Mouse (Mus musculus) cerebellum, postnatal 36 days (tissue): ENCODE measurements around the gene Abhd15.
A peak's percentile ranks its signal among the peaks of the same experiment; 100 is the strongest.
"Not testable (repeated sequence)": the region's sequence is repeated elsewhere in the genome, so short reads cannot be mapped to it uniquely, and the experiment has no call there.

Experiments
- DNase-seq, 2 experiments: peaks; one replicate each; pipeline ENCODE4 v3.0.0; 2021 to 2022; ENCODE audit warnings: mixed read lengths in 2 of 2

The Abhd15 gene

GRCm38 (mm10) chr11:77512891-77513810, 1.8 kb upstream of the Abhd15 start:
- DNase-seq = peak; percentile 72 to 85

DNA sequence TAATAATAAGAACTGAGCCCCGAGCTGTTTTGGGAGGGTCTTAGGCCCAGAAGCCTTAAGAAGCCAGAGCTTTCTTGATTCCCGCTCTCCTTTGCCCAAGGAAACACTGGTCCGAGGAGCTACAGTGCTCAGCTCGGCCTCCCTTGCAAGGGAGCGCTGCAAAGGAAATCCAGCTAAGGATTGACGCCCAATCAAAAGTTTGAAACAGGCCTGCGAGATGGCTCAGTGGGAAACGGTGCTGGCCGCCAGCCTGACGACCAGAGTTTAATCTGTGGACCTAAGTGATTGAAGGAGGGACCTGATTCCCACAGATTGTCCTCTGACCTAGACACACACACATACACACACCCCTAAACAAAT, 1.1 kb upstream of the Abhd15 start:
- no peak for DNase-seq

DNA sequence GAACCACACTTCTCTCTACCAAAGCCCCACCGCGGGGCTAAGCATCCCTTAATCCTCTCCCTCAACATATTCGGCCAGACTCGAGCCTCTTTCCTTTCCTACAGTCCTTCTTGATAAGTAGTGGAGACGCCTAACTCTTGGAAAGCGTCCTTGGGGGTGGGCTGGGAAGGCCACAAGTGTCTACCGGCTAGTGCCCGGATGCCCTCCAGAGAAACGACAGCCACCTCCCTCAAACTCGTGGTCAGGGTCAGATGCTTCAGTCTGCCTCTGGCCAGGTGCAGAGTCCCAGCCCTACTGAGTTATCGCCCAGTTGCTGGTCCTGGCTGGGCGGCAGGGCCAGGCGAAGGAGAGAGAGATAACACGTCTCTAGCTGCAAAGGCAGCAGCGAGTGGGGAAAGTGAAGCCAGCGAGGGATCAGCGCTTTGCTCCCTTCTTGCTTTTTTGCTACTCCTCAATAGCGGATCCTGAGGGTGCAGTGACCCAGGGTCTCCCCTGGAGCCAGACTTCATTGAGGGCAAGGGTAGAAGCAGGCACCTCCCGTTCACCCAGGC, 565 bp upstream of the Abhd15 start:
- no peak for DNase-seq

DNA sequence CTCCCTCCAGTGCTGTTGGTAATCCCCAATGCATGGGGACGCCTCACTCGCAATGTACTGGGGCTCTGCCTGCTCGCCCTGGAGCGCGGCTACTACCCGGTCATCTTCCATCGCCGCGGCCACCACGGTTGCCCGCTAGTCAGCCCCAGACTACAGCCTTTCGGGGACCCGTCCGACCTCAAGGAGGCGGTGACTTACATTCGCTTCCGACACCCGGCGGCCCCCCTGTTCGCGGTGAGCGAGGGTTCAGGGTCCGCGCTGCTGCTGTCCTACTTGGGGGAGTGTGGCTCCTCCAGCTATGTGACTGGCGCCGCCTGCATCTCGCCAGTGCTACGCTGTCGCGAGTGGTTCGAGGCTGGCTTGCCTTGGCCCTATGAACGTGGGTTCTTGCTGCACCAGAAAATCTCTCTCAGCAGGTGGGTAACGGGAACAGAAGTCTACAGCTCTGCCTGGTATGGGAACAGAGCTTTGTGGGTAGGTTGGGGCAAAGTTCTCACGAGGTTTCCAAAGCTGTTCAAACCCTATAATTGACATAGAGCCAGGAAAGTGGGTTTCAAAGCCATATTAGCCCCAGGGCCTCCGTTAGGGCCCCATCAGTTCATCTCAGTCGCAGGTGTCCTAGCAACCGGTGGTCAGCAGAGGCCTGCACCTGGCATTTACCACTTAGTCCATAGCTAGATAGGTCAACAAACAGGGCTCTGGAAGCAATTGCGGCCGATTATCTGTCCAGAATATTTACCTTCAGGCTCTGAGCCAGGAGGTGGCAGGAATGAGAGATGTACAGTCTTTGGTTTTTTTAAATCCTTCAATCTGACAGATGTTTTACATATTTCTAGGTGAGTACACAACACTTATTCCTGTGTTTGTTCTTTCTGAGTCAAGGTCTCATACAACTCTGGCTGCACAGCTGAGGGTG, 974 bp downstream of the Abhd15 start, which contains the start of gene Trp53i13:
Gene Trp53i13, minus strand, starts transcription at position 344 of the 916 bp plus-strand sequence.
- DNase-seq = no peak

DNA sequence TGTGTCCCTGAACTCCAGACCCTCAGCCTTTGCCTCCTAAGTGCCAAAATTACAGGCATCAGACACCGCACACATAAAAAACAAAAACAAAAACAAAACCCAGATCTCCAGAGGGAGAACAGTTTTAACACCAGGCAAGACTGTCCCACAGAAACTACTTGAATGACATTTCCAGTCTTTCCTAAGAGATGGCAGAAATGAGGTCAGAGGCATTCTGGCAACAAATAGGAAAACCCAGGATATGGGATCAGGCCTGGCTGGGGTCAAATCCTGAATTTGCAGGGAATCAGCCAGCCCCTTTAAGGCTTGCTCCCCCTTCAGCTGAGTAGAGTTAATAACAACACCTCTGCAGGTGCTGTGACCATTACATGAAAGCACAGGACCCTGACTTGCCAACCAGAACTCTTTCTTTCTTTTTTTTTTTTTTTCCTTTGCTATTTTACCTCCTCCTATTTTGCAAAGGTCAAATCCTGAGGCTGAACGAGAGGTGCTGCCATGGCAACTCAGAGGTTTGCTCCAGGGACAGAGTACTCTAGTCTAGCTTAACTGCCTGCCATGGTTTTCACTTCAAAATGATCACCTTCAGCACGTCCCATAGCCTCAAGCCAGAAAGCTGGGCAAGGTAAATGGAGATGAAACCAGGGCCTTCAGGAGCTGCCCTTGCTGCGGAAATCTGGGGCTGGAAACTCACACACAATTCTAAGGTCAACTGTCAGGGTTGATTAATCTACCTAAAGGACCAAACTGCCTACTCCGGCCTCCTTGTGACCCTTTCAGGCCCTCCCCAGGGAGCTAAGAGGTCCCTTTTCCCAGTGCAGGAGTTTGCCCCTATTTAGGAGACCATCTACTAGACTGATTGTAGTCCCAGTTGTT, 1.9 kb downstream of the Abhd15 start:
- DNase-seq = no peak

DNA sequence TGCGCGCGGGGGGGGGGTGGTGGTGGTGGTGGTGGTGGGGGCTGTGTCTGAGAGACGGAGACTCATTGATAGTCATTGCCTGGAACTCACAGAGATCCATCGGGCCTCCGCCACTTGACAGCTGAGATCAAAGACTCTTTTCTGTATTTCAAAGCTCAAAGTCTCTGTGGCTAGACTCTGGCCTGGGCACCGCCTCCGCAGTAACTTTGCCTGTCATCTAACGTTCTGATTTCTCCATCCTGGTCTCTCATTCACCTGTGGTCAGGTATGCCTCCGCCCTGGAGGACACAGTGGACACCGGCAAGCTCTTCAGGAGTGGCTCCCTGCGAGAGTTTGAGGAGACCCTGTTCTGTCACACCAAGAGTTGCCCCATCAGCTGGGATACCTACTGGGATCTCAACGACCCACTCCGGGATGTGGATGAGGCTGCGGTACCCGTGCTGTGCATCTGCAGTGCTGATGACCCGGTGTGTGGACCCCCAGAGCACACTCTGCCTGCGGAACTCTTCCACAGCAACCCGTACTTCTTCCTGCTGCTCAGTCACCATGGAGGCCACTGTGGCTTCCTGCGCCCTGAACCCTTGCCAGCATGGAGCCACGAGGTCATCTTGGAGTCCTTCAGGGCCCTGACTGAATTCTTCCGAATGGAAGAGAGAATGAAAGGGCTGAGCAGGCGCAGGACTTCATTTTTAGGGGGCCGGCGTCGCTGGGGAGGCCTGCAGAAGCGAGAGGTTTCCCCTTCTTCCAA, 3.3 kb downstream of the Abhd15 start:
- no peak for DNase-seq

- DNase-seq = no peak
Measured at GRCm38 (mm10) chr11:77519043-77519442, 4.1 kb downstream of the Abhd15 start, which contains the start of gene Gm10392. Gene Gm10392, minus strand, starts transcription at chr11:77519198.

DNA sequence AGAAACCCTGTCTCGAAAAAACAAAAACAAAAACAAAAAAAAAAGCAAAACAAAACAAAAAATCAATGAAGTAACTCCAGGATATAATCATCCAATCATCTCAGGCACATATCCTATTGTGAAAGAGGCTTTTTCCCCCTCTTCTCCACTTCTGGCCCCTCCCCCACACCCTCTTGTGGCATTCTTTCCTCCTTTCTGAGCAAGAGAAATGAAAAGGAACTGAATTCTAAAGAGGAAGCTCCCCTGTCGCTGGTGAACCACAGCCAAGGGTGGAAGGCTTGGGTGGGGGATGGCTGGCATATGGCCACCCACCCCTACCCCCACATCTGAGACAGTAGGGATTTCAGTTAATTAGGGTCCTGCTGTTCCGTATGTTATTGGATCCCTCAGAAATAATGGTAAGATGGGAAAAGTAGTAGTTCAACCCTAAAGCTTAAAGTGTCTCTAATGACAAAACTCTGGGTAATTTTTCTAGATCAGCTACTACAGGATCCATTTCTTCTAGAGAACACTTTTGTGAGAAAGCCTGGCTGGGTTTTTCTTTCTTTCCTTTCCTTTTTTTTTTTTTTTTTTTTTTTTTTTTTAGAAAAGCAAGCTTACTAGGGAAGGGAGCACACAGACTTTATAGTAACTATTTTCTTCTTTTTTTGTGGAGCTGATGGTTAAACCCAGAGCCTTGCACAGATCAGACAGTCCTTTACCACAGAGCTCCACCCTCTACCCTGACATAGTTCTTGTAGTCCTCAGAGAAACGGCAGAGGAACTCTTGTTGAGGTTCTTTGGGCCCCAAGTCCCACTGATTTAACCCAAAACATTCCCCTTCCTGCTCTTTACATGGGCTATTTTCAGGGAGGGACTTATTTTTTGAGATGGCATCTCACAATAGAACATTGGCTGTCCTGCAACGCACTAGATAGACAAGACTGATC, 5.9 kb downstream of the Abhd15 start:
- no peak for DNase-seq

DNA sequence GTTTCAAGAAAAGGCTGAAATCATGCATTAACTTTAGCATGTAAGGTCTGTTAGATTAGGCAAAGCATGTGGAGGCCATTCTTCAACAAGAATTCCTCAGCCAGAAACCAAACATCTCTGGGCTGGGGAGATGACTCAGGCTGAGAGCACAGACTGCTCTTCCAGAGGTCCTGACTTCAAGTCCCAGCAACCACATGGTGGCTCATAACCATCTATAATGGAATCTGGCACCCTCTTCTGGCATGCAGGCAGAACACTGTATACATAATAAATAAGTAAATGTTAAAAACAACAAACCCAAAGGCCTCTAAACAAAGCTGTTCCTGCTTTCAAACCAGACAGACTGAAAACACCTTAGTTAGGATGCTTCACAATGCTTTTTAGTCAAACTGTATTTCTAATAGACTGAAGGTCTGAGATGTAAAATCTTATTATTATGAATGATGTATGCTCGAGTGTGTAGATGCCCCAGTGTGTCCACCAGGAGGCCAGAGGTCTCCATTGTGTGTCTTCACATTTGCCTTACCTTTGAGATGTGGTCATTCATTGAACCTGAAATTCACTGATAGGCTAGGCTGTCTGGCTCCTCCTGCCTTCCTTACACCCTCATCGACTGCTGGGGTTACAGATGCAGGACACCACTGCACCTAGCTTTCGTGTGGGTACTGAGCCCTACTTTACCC, 11.0 kb downstream of the Abhd15 start:
- DNase-seq = no peak

DNA sequence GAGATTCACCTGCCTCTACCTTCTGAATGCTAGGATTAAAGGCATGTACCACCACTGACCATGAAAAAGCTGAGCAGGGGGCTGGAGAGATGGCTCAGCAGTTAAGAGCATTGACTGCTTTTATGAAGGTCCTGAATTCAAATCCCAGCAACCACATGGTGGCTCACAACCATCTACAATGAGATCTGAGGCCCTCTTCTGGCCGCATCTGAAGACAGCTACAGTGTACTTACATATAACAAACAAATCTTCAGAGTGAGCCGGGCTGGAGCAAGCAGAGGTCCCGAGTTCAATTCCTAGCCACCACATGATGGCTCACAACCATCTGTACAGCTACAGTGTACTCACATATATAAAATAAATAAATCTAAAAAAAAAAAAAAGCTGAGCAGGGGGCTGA, 13.5 kb downstream of the Abhd15 start:
- DNase-seq = not testable (repeated sequence)

DNA sequence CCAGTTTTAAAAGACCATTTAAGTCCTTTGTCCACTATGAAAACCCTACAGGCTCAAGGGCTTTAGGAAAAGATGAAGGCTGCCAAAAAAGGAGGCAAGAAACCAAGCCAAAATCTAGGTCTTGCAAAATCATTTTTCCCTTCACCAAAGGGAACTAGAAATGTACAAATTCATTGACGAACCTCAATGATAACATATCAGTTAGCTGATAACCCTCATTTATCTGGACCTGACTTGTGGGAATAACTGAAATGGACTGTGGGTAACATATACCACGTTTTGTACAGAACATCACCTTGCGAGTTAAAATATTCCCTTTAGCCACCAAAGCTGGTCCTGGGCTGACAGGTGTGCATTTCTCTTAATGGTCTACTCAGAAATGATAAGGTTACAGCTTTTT, 14.7 kb downstream of the Abhd15 start:
- DNase-seq = no peak

DNA sequence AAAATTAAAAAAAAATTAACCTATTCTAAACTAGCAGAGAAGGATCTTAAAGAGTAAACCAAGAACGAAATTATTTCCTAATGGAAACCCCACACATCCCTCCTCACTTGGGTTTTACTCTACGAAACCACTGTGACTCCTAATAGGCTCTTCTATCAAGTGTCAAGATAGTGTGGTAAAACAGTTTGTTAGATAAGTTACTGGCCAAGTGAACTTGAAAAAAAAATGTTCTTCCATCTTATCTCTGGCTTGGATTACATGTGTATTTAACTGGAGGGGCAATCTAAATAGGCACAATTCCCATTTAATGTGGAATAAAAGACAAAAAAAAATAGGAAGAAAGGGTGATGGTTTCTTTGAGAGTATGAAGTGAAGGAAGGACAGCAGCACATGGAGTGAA, 15.9 kb downstream of the Abhd15 start:
- DNase-seq = no peak

- no peak for DNase-seq
Measured at GRCm38 (mm10) chr11:77532202-77532846, 17.4 kb downstream of the Abhd15 start.

DNA sequence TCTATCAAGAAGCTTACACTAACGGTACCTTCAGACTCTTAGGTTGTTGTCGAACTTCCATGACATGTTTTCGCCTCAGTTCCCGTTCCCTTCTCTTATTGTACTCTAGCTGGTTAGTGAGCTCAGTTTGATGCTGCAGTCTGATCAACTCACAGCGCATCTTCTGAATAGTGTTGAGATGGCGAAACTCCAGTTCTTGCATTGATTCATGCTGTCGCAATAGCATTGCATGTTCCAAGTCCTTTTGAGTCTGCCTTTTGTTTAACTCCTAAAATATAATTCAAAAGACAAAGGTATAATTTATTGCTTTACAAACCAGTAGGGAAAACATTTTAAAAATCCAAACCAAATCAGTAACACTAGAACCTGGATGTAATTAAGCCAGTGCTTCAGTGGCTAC, 30.3 kb downstream of the Abhd15 start:
- no peak for DNase-seq

GRCm38 (mm10) chr11:77585201-77585600, 70.3 kb downstream of the Abhd15 start:
- peak; percentile 59 to 76 for DNase-seq
